Mouse (Mus musculus): Measurements from ENCODE around the gene Rbmxl2.

The Rbmxl2 gene

DNA sequence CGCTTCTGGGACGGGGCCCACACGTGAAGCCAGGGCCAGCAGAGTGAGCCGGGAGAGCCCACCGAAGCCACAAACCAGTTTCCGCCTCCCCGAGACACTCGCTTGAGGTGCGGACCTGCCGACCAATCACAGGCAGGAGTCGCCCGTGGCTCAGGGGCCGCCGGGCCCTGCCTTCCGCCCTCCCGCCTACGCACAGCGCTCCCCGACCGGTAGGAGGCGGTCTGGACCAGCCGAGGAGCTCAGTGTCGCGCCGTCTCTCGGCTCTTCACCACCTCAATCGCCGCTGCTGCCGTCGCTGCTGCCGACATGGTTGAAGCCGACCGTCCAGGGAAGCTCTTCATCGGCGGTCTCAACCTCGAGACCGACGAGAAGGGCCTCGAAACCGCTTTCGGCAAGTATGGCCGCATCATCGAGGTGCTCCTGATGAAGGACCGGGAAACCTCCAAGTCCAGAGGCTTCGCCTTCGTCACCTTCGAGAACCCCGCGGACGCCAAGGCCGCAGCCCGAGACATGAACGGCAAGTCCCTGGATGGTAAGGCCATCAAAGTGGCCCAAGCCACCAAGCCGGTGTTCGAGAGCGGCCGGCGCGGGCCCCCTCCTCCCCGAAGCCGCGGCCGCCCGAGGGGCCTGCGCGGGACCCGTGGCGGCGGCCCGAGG is at the start of gene Rbmxl2:
TSS of gene Rbmxl2 (plus strand) at position 242 of the 657 bp plus-strand sequence.
- no peak for DNase-seq (ENCODE audit: low spot score in 2 of 2)

DNA sequence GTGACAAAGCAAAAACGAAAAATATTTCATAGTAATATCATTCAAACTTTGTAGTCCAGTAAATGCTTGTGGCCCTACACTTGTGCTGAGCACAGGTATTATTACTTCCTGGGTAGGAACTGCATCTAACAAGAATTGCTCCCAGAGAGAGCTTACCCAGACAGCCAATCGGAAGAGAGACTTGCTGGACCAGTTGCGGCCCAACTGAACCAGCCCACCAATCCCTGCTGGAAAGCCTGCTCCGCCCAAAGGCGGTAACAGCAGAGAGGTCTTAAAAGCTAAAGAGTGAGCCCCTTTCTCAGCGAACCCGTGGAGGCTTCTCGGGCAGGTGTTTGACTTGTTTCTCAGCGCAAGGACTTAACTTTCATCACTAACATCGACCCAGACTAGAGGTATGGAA is 42.6 kb upstream of the Rbmxl2 start, which contains the start of gene Nlrp14:
TSS of gene Nlrp14 (plus strand) at position 301 of the 400 bp plus-strand sequence.
- DNase-seq (ENCODE audit: low spot score in 2 of 2) = no peak

DNA sequence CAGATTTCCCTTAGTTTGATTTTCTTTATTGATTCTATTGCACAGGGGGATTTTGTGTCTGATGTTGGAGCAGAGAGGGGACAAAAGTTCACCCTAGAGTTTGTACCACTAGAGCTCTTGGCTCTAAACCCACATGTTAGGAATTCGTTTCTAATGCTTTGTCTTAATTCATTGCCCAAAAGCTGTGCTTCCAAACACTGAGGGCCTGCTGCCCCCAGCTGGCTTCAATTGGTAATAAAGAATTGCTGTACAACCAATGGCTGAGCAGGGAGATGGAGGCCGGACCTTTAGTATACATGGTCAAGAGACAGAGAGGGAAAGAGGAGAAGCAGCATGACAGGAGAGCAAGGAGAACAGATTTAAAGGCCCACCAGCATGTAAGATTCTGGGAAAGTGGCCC is 28.8 kb upstream of the Rbmxl2 start:
- no peak for DNase-seq (ENCODE audit: low spot score in 2 of 2)

DNA sequence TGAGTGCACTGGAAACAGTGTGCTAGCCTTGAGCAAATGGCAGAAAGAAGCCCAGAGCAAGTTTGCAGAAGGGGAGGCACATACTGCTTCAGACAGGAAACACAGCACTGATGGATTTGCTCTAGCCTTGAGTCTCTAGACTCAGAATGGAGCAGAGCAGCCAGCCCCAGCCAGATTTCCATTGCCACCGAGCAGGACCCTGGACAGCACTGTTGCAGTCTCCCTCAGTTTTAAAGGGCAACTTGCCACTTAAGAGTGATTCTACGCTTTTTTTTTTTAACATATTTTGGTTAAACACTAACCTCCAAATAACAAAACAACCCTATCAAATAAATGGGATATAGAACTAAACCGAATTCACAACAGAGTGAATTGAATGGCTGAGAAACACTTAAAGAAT is 7.4 kb upstream of the Rbmxl2 start:
- DNase-seq (ENCODE audit: low spot score in 2 of 2) = no peak

DNA sequence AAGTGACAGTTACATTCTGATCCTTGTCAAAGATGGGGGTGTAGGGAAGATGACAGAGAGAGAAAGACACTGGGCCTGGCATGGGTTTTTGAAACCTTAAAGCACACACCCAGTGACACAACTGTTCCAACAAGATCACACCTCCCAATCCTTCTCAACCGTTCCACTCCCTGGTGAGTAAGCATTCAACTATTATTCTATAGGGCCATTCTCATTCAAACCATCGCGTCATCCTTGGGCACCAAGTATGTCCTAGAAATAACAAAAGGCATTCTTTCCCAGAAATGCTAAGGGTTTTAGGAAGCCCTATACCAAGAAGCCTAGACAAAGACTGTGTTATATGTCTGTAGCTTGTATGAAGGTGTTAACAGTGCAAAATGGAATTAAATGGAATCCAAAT is 1.4 kb upstream of the Rbmxl2 start:
- DNase-seq (ENCODE audit: low spot score in 2 of 2) = no peak

DNA sequence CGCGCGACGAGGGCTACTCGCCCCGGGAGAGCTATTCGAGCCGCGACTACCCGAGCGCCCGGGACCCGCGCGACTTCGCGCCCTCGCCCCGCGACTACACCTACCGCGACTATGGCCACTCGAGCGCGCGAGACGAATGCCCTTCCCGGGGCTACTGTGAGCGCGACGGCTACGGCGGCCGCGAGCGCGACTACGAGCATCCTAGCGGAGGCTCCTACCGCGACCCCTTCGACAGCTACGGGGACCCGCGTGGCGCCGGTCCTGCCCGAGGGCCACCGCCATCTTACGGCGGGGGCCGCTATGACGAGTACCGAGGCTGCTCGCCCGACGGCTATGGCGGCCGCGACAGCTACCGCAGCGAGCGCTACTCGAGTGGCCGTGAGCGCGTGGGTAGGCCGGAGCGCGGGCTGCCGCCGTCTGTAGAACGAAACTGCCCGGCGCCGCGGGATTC is 906 bp downstream of the Rbmxl2 start:
- DNase-seq (ENCODE audit: low spot score in 2 of 2) = no peak

DNA sequence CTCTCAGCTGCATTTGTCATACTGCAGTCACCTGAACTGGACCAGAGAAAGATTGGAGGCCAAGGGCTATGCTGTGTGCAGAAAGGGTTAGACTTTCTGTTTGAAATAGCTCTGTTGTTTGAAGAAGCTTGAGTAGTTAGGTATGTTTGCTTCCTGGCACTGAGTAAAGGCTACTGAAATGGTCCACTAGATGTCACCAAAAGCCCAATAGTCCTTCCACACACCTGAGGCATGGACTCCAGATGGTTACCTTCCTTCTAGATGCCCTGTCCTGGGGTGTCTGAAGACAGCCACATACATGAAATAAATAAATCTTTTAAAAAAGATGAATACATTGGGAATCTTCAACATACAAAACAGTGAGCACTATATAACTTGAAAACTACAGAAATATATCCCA is 6.5 kb downstream of the Rbmxl2 start:
- DNase-seq (ENCODE audit: low spot score in 2 of 2) = peak in 1 of 2 experiments; percentile 15

DNA sequence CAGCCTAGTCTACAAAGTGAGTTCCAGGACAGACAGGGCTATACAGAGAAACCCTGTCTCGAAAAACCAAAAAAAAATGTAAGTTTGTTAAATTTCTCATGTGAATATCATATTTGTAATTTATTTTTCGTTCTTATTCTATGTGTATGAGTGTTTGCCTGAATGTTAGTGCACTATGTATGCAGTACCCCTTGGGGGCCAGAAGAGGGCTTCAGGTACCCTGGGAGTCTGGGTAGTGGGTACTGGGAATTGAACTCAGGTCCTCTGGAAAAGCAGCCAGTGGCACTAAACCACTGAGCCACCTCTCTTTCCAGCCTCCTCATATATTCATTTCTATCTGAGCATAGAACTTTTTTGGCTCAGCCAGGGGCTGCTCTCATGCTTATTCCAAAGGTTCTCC is 7.6 kb downstream of the Rbmxl2 start:
- DNase-seq (ENCODE audit: low spot score in 2 of 2) = no peak

DNA sequence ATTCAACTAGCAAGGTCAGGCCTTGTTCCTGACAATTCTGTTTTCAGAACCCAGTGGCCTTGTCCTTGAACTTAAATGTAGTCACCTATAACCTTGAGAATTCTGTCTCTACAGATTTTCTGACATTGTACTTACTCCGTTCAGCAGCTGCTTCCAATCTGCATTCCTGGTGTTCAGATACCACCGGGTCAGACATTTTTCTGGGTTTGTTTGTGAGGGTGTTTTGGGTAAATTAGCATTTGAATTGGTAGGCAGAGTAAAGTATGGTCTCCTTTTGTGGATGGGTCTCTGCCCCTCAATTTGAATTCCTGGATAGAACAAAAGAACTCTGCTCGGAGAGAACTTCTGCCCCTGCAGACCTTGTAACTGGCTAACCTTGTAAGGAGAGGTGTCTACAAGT is 27.6 kb downstream of the Rbmxl2 start:
- DNase-seq (ENCODE audit: low spot score in 2 of 2) = no peak

DNA sequence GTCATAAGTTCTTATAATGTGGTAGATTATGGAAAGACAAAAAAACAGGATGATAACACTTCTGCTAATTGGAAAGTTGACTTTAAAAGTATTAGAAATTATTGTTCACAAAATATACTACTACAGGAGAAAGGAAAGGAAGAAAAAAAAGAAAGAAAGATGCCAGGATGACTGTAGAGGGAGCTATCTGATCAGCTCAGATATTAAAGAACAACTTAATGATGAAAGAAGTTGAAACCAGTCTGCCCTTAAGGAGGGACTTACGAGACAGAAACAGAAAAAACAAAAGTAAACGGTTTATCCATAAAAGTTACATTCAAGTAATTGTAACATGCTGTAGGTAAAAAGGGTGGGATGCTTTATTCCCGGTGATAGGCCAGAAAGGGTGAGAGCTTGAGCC is 28.3 kb downstream of the Rbmxl2 start:
- DNase-seq (ENCODE audit: low spot score in 2 of 2) = no peak

DNA sequence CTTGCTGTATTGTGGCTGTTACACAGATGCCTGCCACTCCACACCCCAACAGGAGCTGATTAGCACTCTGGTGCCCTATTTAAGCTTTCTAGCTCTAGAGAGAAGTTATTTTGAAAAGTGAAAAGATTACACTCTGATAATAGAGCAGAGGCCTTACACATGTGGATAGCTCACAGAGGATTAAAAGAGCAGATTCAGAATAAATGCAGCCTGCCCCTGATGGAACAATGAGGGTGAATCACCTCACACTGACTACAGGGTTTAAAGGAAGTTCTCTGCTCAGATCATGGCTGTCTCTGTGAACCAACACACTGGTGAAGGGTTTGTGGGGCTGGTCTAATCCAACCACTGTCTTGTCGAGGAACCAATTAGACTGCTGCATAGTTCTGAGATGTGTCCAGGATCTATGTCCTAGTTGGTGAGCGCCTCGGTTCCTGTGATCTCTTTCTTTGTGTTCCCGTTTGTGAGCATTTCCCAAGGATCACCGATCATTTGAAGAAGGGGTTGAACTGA is 32.2 kb downstream of the Rbmxl2 start:
- peak in 1 of 2 experiments; percentile 3 for DNase-seq (ENCODE audit: low spot score in 2 of 2)

DNA sequence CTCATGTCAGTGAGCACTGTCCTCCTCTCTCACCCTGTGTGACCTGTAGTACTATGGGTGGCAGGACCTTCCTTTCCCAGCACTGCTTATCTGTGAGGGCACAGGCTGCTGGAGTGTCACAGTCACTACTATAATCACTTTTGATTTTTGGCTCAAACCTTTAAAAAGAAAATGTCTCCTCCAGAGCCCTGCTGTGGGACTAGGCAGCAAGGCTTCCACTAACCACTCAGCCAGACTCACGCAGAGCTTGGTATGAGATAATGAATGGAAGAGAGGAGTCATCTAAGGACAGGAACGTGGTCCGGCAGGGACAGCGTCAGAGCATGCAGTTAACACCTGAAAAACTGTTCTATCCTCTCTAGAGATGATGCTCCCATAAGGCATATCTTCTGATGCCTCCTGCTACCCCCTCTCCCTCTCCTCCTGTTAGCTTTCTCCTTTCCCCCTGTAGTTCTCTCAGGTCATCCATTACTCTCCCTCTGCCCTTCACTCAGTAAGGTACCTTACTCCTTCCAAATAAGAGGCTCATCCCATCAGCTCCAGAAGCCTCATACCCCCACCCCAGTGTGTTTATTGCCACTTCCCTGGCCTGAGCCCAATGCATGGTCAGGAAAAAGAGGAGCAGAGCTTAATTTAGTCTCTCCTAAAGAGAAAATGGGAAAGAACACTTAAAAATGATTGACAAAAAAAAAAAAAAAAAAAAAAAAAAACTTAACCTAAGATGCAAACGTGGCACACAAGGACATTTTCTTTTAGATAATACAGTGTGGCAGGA is 41.2 kb downstream of the Rbmxl2 start:
- DNase-seq (ENCODE audit: low spot score in 2 of 2) = no peak

DNA sequence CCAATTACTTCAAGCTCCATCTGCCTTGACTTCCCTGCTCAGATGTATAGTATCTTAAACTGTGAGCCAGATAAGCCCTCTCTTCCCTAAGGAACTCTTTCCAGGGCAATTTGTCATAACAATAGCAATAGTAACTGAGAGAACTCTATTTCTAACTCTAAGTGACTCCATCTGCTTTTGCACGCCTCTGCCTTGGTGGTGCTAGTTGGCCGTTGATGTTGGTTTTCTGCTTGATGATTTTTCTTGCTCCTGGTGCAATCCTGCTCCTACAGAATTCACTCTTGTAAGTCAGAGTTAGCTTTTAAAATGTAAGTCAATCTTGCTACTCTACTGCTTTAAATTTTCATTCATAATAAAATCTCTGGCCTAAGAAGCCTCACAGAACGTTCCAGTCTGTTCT is 44.1 kb downstream of the Rbmxl2 start:
- peak in 1 of 2 experiments; percentile 19 for DNase-seq (ENCODE audit: low spot score in 2 of 2)

DNA sequence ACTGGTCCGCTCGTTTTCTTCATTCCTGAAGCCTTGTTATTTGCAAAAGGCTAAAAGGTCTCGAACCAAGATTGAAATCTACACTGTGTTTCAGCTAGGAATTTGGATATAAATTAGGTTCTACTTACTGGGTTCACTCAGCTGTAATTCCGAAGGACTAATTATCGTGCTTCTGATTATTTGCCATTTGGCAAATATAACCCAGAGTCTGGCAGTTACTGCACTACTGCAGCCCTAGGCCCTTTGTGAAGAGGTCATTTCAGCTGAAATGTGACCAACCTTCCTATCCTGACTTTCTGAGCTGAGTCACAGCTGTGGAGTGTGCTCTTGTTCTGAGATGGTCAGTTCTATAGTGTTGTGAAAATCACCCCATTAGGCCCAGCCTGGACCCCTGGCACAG is 50.7 kb downstream of the Rbmxl2 start:
- DNase-seq (ENCODE audit: low spot score in 2 of 2) = no peak

All from left cerebral cortex, adult 9 months (tissue).